Mouse (Mus musculus) c-Kit-negative CD71-positive TER-119-positive erythroid progenitor cells, embryonic 14.5 days (primary cell): ENCODE data around the gene Erfe.

Source experiments
- DNase-seq: peaks from one replicate; pipeline ENCODE4 v3.0.0-alpha.2; 2013; ENCODE audit warnings: low read depth, low spot score

The Erfe gene

GRCm38 (mm10) chr1:91373414-91373835, 7.2 kb downstream of the Erfe start:
- peak; percentile 68 for DNase-seq

- DNase-seq: peak; percentile 69
Observed at GRCm38 (mm10) chr1:91380453-91381090, 14.3 kb downstream of the Erfe start.

- DNase-seq: no peak
Observed at GRCm38 (mm10) chr1:91381091-91381471, 14.9 kb downstream of the Erfe start.

GRCm38 (mm10) chr1:91390369-91390768, 24.1 kb downstream of the Erfe start:
- no peak for DNase-seq

GRCm38 (mm10) chr1:91397927-91398259, 31.7 kb downstream of the Erfe start:
- DNase-seq: peak; percentile 33

GRCm38 (mm10) chr1:91398260-91399062, 32.2 kb downstream of the Erfe start, which contains the start of gene Ilkap:
TSS of gene Ilkap (minus strand) at chr1:91398815.
- DNase-seq: peak; percentile 83

GRCm38 (mm10) chr1:91404976-91405375, 38.7 kb downstream of the Erfe start:
- no peak for DNase-seq

GRCm38 (mm10) chr1:91405406-91406169, 39.4 kb downstream of the Erfe start:
- no peak for DNase-seq

- DNase-seq: no peak
Observed at GRCm38 (mm10) chr1:91407819-91408218, 41.6 kb downstream of the Erfe start.

GRCm38 (mm10) chr1:91411631-91412285, 45.5 kb downstream of the Erfe start:
- no peak for DNase-seq

GRCm38 (mm10) chr1:91412286-91413029, 46.2 kb downstream of the Erfe start:
- no peak for DNase-seq

GRCm38 (mm10) chr1:91413030-91413506, 46.8 kb downstream of the Erfe start:
- peak; percentile 40 for DNase-seq

- DNase-seq: no peak
Observed at GRCm38 (mm10) chr1:91413536-91413897, 47.3 kb downstream of the Erfe start.

GRCm38 (mm10) chr1:91413898-91414594, 47.8 kb downstream of the Erfe start, which contains the start of gene Hes6:
TSS of gene Hes6 (minus strand) at chr1:91414038.
- no peak for DNase-seq

- no peak for DNase-seq
Observed at GRCm38 (mm10) chr1:91414903-91415302, 48.7 kb downstream of the Erfe start.

- DNase-seq: no peak
Observed at GRCm38 (mm10) chr1:91415311-91415710, 49.1 kb downstream of the Erfe start.

GRCm38 (mm10) chr1:91417991-91418390, 51.8 kb downstream of the Erfe start:
- no peak for DNase-seq

- no peak for DNase-seq
Observed at GRCm38 (mm10) chr1:91419862-91420600, 53.8 kb downstream of the Erfe start.

- no peak for DNase-seq
Observed at GRCm38 (mm10) chr1:91420601-91421065, 54.4 kb downstream of the Erfe start.
